ENCODE assay signal across 14 mouse cellular contexts in the genomic region with DNA sequence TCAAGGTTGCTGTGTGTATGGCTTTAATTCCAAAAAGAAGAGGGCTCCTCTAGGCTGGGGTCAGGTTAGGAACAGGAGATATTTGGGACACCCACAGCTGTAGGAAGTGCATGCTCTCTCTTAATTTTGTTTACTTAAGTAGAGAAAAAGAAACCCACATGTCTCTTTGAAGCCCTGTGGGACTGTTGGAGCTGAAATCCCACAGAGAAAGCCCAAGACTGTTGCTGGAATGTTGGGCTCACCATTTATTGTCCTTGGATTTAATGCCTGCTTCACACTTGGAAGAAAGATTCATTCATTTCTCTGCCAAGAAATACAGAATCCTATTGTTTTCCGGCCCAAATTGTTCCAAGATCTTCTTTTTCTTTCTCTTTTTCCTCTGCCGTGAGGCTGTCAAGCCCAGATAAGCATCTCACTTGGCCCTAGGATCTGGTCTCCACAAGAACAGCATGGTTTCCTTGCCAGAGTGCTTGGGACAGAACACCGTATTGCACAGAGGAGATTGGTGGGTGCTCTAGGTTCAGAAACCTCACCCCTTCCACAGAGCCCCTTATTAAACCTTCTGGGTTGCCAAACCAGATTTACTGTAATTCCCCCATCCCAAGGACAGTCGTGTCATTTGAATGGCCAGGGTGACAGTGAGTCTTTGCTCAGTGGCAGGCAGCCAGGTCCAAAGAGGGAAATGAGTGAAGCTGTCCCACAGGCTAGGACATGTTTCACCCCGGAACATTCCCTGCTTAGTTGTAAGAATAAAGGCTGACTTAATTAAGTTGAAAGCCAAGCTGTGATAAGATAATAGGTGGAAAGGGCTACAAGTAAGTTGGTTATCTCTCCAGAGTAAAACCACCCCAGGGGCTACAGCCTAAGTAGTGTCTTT. TPM values are rescaled to one million over a fixed set of nuclear protein-coding genes. Genes with fewer than 3 reads are reported as not detected.
DNase-seq lines count a peak whose midpoint lies in the region; ATAC-seq lines count a peak whose summit lies in the region.
"Had no signal": no experiment of that assay in that cellular context is flagged by ENCODE, and none has a peak within 500 bp of the region (broad histone marks: within the 10 kb centered on the region; RNA-seq: fewer than 3 reads in every experiment).

No protein-coding gene starts in this region.

- H3K27me3 ChIP-seq in heart, embryonic 12.5 days (replicated peaks) = no peaks in the 10 kb centered on the region
- no peaks in the 10 kb centered on the region for H3K27me3 ChIP-seq in embryonic facial prominence, embryonic 14.5 days (replicated peaks; ENCODE audit: control insufficient read depth, insufficient read depth, low read length)
- no peaks in the 10 kb centered on the region for H3K27me3 ChIP-seq in stomach, embryonic 15.5 days (replicated peaks)

- peaks cover 41% of the 10 kb centered on the region for H3K4me1 ChIP-seq in heart, embryonic 12.5 days (replicated peaks)
- peaks cover 15% of the 10 kb centered on the region; the same call in 1 of the 2 replicates for H3K4me1 ChIP-seq in embryonic facial prominence, embryonic 14.5 days (ENCODE audit: control insufficient read depth, insufficient read depth, low read length)
- H3K4me1 ChIP-seq in stomach, embryonic 15.5 days = peaks cover 14% of the 10 kb centered on the region; the same call in 1 of the 2 replicates

- H3K36me3 ChIP-seq in heart, embryonic 12.5 days = no peaks in the 10 kb centered on the region
- no peaks in the 10 kb centered on the region for H3K36me3 ChIP-seq in embryonic facial prominence, embryonic 14.5 days (ENCODE audit: control insufficient read depth, insufficient read depth, low read length)
- no peaks in the 10 kb centered on the region for H3K36me3 ChIP-seq in stomach, embryonic 15.5 days

- no peak overlapping the region for H3K4me3 ChIP-seq in heart, embryonic 12.5 days
- no peak overlapping the region for H3K4me3 ChIP-seq in embryonic facial prominence, embryonic 14.5 days (ENCODE audit: low read depth, low read length)
- H3K4me3 ChIP-seq in stomach, embryonic 15.5 days (replicated peaks) = no peak overlapping the region

- WGBS in heart, embryonic 12.5 days = 27% methylated on average over 5 of the region's 5 CpGs
- 34% methylated on average over 5 of the region's 5 CpGs for WGBS in embryonic facial prominence, embryonic 14.5 days
- 53% methylated on average over 5 of the region's 5 CpGs for WGBS in stomach, embryonic 15.5 days

- no peak for ATAC-seq in heart, embryonic 12.5 days (ENCODE audit: insufficient number of reproducible peaks, low FRiP score)
- ATAC-seq in embryonic facial prominence, embryonic 14.5 days (ENCODE audit: low read depth) = peak; percentile 48
- peak; percentile 24; the same call in 1 of the 2 replicates for ATAC-seq in stomach, embryonic 15.5 days (ENCODE audit: insufficient read depth, low FRiP score, low read depth)
- no peak for ATAC-seq in erythroid progenitor cell, adult 5-6 weeks (replicated peaks; ENCODE audit: low FRiP score, poor library complexity, severe bottlenecking)
- ATAC-seq: intestine, postnatal 0 days had no signal

- DNase-seq in heart, adult 11 months = peak; percentile 96
- DNase-seq in lung, postnatal 10 days = peak; percentile 34
- DNase-seq in lung, postnatal 36 days = no peak
- peak; percentile 73 for DNase-seq in embryonic facial prominence, embryonic 14.5 days (ENCODE audit: low spot score)
- no peak for DNase-seq in layer of hippocampus, adult 18-20 months (ENCODE audit: low spot score in 2 of 2)
- DNase-seq: lung, adult 18-20 months; midbrain, embryonic 14.5 days had no signal

- no peak overlapping the region for H3K4me2 ChIP-seq in heart, embryonic 12.5 days
- no peak overlapping the region for H3K4me2 ChIP-seq in embryonic facial prominence, embryonic 14.5 days (ENCODE audit: low read depth, low read length)
- H3K4me2 ChIP-seq in stomach, embryonic 15.5 days = no peak overlapping the region

- no peak overlapping the region for H3K9ac ChIP-seq in heart, embryonic 12.5 days
- no peak overlapping the region for H3K9ac ChIP-seq in embryonic facial prominence, embryonic 14.5 days (ENCODE audit: low read depth, low read length)
- H3K9ac ChIP-seq in stomach, embryonic 15.5 days = no peak overlapping the region

- H3K27ac ChIP-seq in heart, embryonic 12.5 days (ENCODE audit: poor library complexity, severe bottlenecking) = no peak overlapping the region; the same call in 1 of the 2 replicates
- no peak overlapping the region for H3K27ac ChIP-seq in embryonic facial prominence, embryonic 14.5 days (replicated peaks; ENCODE audit: low read depth, low read length)
- peak overlapping the region; percentile 51 for H3K27ac ChIP-seq in stomach, embryonic 15.5 days

- H3K9me3 ChIP-seq in heart, embryonic 12.5 days (replicated peaks) = no peaks in the 10 kb centered on the region
- H3K9me3 ChIP-seq in embryonic facial prominence, embryonic 14.5 days (ENCODE audit: control insufficient read depth, low read length) = no peaks in the 10 kb centered on the region
- H3K9me3 ChIP-seq in stomach, embryonic 15.5 days = no peaks in the 10 kb centered on the region

RNA-seq across cellular contexts. Expression of a gene that starts 18.6 kb away (rescaled TPM):
- not detected in 2 replicates for polyA plus RNA-seq in heart, embryonic 12.5 days (2016; fragmentation: Nextera tagmentation; extraction: Ambion mirVana)
- polyA plus RNA-seq in embryonic facial prominence, embryonic 14.5 days (2014; fragmentation: Nextera tagmentation; extraction: Ambion mirVana) = 0.08 TPM in 1 of 2 replicates, not detected in the other
- 0.05 and 0.10 TPM in 2 replicates for polyA plus RNA-seq in stomach, embryonic 15.5 days (2015; fragmentation: Nextera tagmentation; extraction: Ambion mirVana)
- not detected in 2 replicates for total RNA-seq in erythroid progenitor cell, adult 5-6 weeks (2015; ENCODE audit: low replicate concordance)
- not detected in 2 replicates for total RNA-seq in erythroid progenitor cell, adult 5-6 weeks (2017; ENCODE audit: low replicate concordance)
- not detected for total RNA-seq in layer of hippocampus, adult 18-20 months (2021)
- total RNA-seq: gastrocnemius, adult 8-10 months; left cerebral cortex, postnatal 36 days had no signal
- polyA plus RNA-seq: C2C12; midbrain, embryonic 14.5 days had no signal

Comparison
In these comparisons a context has a peak if more than half of its experiments do, and no peak if none do; other contexts are left out.
1. DNase-seq: peak in heart, adult 11 months (single experiment), lung, postnatal 10 days (single experiment) and embryonic facial prominence, embryonic 14.5 days (single experiment); none in lung, postnatal 36 days (single experiment) and layer of hippocampus, adult 18-20 months (0 of 2).
2. ATAC-seq: peak in embryonic facial prominence, embryonic 14.5 days (single experiment) and stomach, embryonic 15.5 days (single experiment); none in heart, embryonic 12.5 days (single experiment) and erythroid progenitor cell, adult 5-6 weeks (single experiment).